Mouse (Mus musculus): ENCODE measurements at regions not wholly inside any gene's neighbourhood (a gene's known extent, or its start where the extent isn't known, plus 50 kb on each side); places are given as distances from the start of the nearest gene placed in this dataset.

GRCm38 (mm10) chr17:51462137-51462880 is 283.2 kb upstream of the Tbc1d5 start:
- Histone ChIP-seq H3K9me3 (replicated peaks; ENCODE audit: control insufficient read depth, low read length) (no peaks in the 10 kb centered on the region), H3K4me3 (ENCODE audit: low read depth, low read length) (no peak overlapping the region), H3K4me1 (ENCODE audit: control insufficient read depth, low read depth, low read length) (no peaks in the 10 kb centered on the region), H3K9ac (ENCODE audit: low read depth, low read length) (no peak overlapping the region), H3K36me3 (ENCODE audit: control insufficient read depth, insufficient read depth) (no peaks in the 10 kb centered on the region), H3K27ac (ENCODE audit: low read length) (no peak overlapping the region), H3K27me3 (ENCODE audit: control insufficient read depth, insufficient read depth, low read depth, low read length) (no peaks in the 10 kb centered on the region), H3K4me2 (ENCODE audit: low read depth, low read length) (no peak overlapping the region)
- 61% methylated on average over 5 of the region's 5 CpGs for WGBS (ENCODE audit: insufficient replicate concordance)
- ATAC-seq (ENCODE audit: low read depth): no peak

- no peaks in the 10 kb centered on the region for H3K9me3 ChIP-seq (replicated peaks; ENCODE audit: control insufficient read depth, low read length)
- H3K27me3 ChIP-seq (ENCODE audit: control insufficient read depth, insufficient read depth, low read depth, low read length): no peaks in the 10 kb centered on the region
- WGBS (ENCODE audit: insufficient replicate concordance): 75% methylated on average over 14 of the region's 14 CpGs
- no peak for ATAC-seq (ENCODE audit: low read depth)
- no peak overlapping the region for H3K4me3 ChIP-seq (ENCODE audit: low read depth, low read length)
- no peak overlapping the region for H3K9ac ChIP-seq (ENCODE audit: low read depth, low read length)
- H3K36me3 ChIP-seq (ENCODE audit: control insufficient read depth, insufficient read depth): no peaks in the 10 kb centered on the region
- H3K4me2 ChIP-seq (ENCODE audit: low read depth, low read length): no peak overlapping the region
- no peak overlapping the region for H3K27ac ChIP-seq (ENCODE audit: low read length)
- H3K4me1 ChIP-seq (ENCODE audit: control insufficient read depth, low read depth, low read length): no peaks in the 10 kb centered on the region
Measured at GRCm38 (mm10) chr17:51461248-51461647, 282.1 kb upstream of the Tbc1d5 start.

- H3K4me2 ChIP-seq (ENCODE audit: low read depth, low read length): no peak overlapping the region
- 43% methylated on average over 1 of the region's 1 CpGs for WGBS (ENCODE audit: insufficient replicate concordance)
- H3K27ac ChIP-seq (ENCODE audit: low read length): no peak overlapping the region
- no peaks in the 10 kb centered on the region for H3K9me3 ChIP-seq (replicated peaks; ENCODE audit: control insufficient read depth, low read length)
- H3K27me3 ChIP-seq (ENCODE audit: control insufficient read depth, insufficient read depth, low read depth, low read length): no peaks in the 10 kb centered on the region
- no peak overlapping the region for H3K4me3 ChIP-seq (ENCODE audit: low read depth, low read length)
- ATAC-seq (ENCODE audit: low read depth): no peak
- H3K9ac ChIP-seq (ENCODE audit: low read depth, low read length): no peak overlapping the region
- H3K4me1 ChIP-seq (ENCODE audit: control insufficient read depth, low read depth, low read length): no peaks in the 10 kb centered on the region
- no peaks in the 10 kb centered on the region for H3K36me3 ChIP-seq (ENCODE audit: control insufficient read depth, insufficient read depth)
Measured at GRCm38 (mm10) chr17:51459119-51459518, 280.0 kb upstream of the Tbc1d5 start.

- 67% methylated on average over 6 of the region's 6 CpGs for WGBS (ENCODE audit: insufficient replicate concordance)
- no peaks in the 10 kb centered on the region for H3K4me1 ChIP-seq (ENCODE audit: control insufficient read depth, low read depth, low read length)
- H3K4me3 ChIP-seq (ENCODE audit: low read depth, low read length): no peak overlapping the region
- H3K9me3 ChIP-seq (replicated peaks; ENCODE audit: control insufficient read depth, low read length): no peaks in the 10 kb centered on the region
- no peaks in the 10 kb centered on the region for H3K27me3 ChIP-seq (ENCODE audit: control insufficient read depth, insufficient read depth, low read depth, low read length)
- no peak for ATAC-seq (ENCODE audit: low read depth)
- no peak overlapping the region for H3K27ac ChIP-seq (ENCODE audit: low read length)
- no peak overlapping the region for H3K4me2 ChIP-seq (ENCODE audit: low read depth, low read length)
- H3K9ac ChIP-seq (ENCODE audit: low read depth, low read length): no peak overlapping the region
- no peaks in the 10 kb centered on the region for H3K36me3 ChIP-seq (ENCODE audit: control insufficient read depth, insufficient read depth)
Measured at GRCm38 (mm10) chr17:51415746-51416145, 236.6 kb upstream of the Tbc1d5 start.

GRCm38 (mm10) chr17:51414304-51414703 is 235.2 kb upstream of the Tbc1d5 start:
- Histone ChIP-seq H3K4me3 (ENCODE audit: low read depth, low read length) (no peak overlapping the region), H3K27ac (ENCODE audit: low read length) (no peak overlapping the region), H3K36me3 (ENCODE audit: control insufficient read depth, insufficient read depth) (no peaks in the 10 kb centered on the region), H3K27me3 (ENCODE audit: control insufficient read depth, insufficient read depth, low read depth, low read length) (no peaks in the 10 kb centered on the region), H3K4me2 (ENCODE audit: low read depth, low read length) (no peak overlapping the region), H3K4me1 (ENCODE audit: control insufficient read depth, low read depth, low read length) (no peaks in the 10 kb centered on the region), H3K9me3 (replicated peaks; ENCODE audit: control insufficient read depth, low read length) (no peaks in the 10 kb centered on the region), H3K9ac (ENCODE audit: low read depth, low read length) (no peak overlapping the region)
- 49% methylated on average over 4 of the region's 4 CpGs for WGBS (ENCODE audit: insufficient replicate concordance)
- ATAC-seq (ENCODE audit: low read depth): no peak

- no peak for ATAC-seq (ENCODE audit: low read depth)
- Histone ChIP-seq H3K27me3 (ENCODE audit: control insufficient read depth, insufficient read depth, low read depth, low read length) (no peaks in the 10 kb centered on the region), H3K4me2 (ENCODE audit: low read depth, low read length) (no peak overlapping the region), H3K9me3 (replicated peaks; ENCODE audit: control insufficient read depth, low read length) (no peaks in the 10 kb centered on the region), H3K4me3 (ENCODE audit: low read depth, low read length) (no peak overlapping the region), H3K9ac (ENCODE audit: low read depth, low read length) (no peak overlapping the region), H3K27ac (ENCODE audit: low read length) (no peak overlapping the region), H3K36me3 (ENCODE audit: control insufficient read depth, insufficient read depth) (no peaks in the 10 kb centered on the region), H3K4me1 (ENCODE audit: control insufficient read depth, low read depth, low read length) (no peaks in the 10 kb centered on the region)
Measured at GRCm38 (mm10) chr17:51413741-51414140, 234.6 kb upstream of the Tbc1d5 start.

- no peak overlapping the region for H3K4me2 ChIP-seq (ENCODE audit: low read depth, low read length)
- H3K27ac ChIP-seq (ENCODE audit: low read length): no peak overlapping the region
- no peak overlapping the region for H3K9ac ChIP-seq (ENCODE audit: low read depth, low read length)
- H3K27me3 ChIP-seq (ENCODE audit: control insufficient read depth, insufficient read depth, low read depth, low read length): no peaks in the 10 kb centered on the region
- no peaks in the 10 kb centered on the region for H3K4me1 ChIP-seq (ENCODE audit: control insufficient read depth, low read depth, low read length)
- no peak overlapping the region for H3K4me3 ChIP-seq (ENCODE audit: low read depth, low read length)
- H3K9me3 ChIP-seq (replicated peaks; ENCODE audit: control insufficient read depth, low read length): no peaks in the 10 kb centered on the region
- whole genome bisulfite sequencing (ENCODE audit: insufficient replicate concordance): 78% methylated on average over 12 of the region's 12 CpGs
- ATAC-seq (ENCODE audit: low read depth): no peak
- H3K36me3 ChIP-seq (ENCODE audit: control insufficient read depth, insufficient read depth): no peaks in the 10 kb centered on the region
Measured at GRCm38 (mm10) chr17:51411545-51412094, 232.5 kb upstream of the Tbc1d5 start.

- no peak overlapping the region for H3K4me2 ChIP-seq (ENCODE audit: low read depth, low read length)
- H3K9ac ChIP-seq (ENCODE audit: low read depth, low read length): no peak overlapping the region
- no peaks in the 10 kb centered on the region for H3K27me3 ChIP-seq (ENCODE audit: control insufficient read depth, insufficient read depth, low read depth, low read length)
- H3K36me3 ChIP-seq (ENCODE audit: control insufficient read depth, insufficient read depth): no peaks in the 10 kb centered on the region
- H3K27ac ChIP-seq (ENCODE audit: low read length): 0 out of 2 replicates have a peak overlapping the region, but pooled peaks have one; percentile 4
- H3K4me3 ChIP-seq (ENCODE audit: low read depth, low read length): no peak overlapping the region
- ATAC-seq (ENCODE audit: low read depth): no peak
- WGBS (ENCODE audit: insufficient replicate concordance): 24% methylated on average over 5 of the region's 5 CpGs
- H3K4me1 ChIP-seq (ENCODE audit: control insufficient read depth, low read depth, low read length): no peaks in the 10 kb centered on the region
- no peaks in the 10 kb centered on the region for H3K9me3 ChIP-seq (replicated peaks; ENCODE audit: control insufficient read depth, low read length)
Measured at GRCm38 (mm10) chr17:51408894-51409293, 229.7 kb upstream of the Tbc1d5 start.

- Histone ChIP-seq H3K4me1 (ENCODE audit: control insufficient read depth, low read depth, low read length) (no peaks in the 10 kb centered on the region), H3K36me3 (ENCODE audit: control insufficient read depth, insufficient read depth) (no peaks in the 10 kb centered on the region), H3K4me3 (ENCODE audit: low read depth, low read length) (no peak overlapping the region), H3K9ac (ENCODE audit: low read depth, low read length) (no peak overlapping the region), H3K27me3 (ENCODE audit: control insufficient read depth, insufficient read depth, low read depth, low read length) (no peaks in the 10 kb centered on the region), H3K9me3 (replicated peaks; ENCODE audit: control insufficient read depth, low read length) (no peaks in the 10 kb centered on the region), H3K27ac (ENCODE audit: low read length) (no peak overlapping the region), H3K4me2 (ENCODE audit: low read depth, low read length) (0 out of 2 replicates have a peak overlapping the region, but pooled peaks have one; percentile 15)
- WGBS (ENCODE audit: insufficient replicate concordance): 9% methylated on average over 3 of the region's 3 CpGs
- peak; percentile 32; the same call in 1 of the 2 replicates for ATAC-seq (ENCODE audit: low read depth)
Measured at GRCm38 (mm10) chr17:51408367-51408766, 229.2 kb upstream of the Tbc1d5 start.

Data from liver, embryonic 16.5 days (tissue).